Mouse (Mus musculus) bone marrow, adult 2 months (tissue): Measurements from ENCODE around the gene Cnn2. TPM values are rescaled to one million over a fixed set of nuclear protein-coding genes. Genes with fewer than 3 reads are reported as not detected.
A peak's percentile ranks its signal among the peaks of the same experiment; 100 is the strongest.

Experiments used
- H3K27ac ChIP-seq: fragments of 200-500 bp; 2 replicates; pipeline ENCODE4 v1.5.1; 2012; ENCODE audit warnings: low read depth, mild to moderate bottlenecking, control low read depth, inconsistent platforms, low read length; ENCODE audit not compliant: control insufficient read depth, poor library complexity, insufficient read depth
- H3K4me1 ChIP-seq: fragments of 200-500 bp; 2 replicates; pipeline ENCODE4 v1.6.1; 2011; ENCODE audit warnings: low read length; ENCODE audit not compliant: control insufficient read depth, insufficient read depth
- H3K4me3 ChIP-seq: fragments of 200-500 bp; replicated peaks from 2 replicates; pipeline ENCODE3; 2011; ENCODE audit warnings: mild to moderate bottlenecking, low read depth, low read length, control low read depth; ENCODE audit not compliant: control insufficient read depth
- CTCF ChIP-seq: fragments of 200-500 bp; IDR thresholded peaks from 2 replicates; pipeline ENCODE4 v1.5.1; 2011; ENCODE audit warnings: low read length, control low read depth; ENCODE audit not compliant: control insufficient read depth, insufficient read depth
- POLR2A ChIP-seq: fragments of 200-500 bp; IDR thresholded peaks from 2 replicates; pipeline ENCODE4 v1.6.1; 2011; ENCODE audit warnings: low read depth, mild to moderate bottlenecking, control low read depth, low read length, borderline replicate concordance; ENCODE audit not compliant: control insufficient read depth
- WGBS: fragments of 180-500 bp; shearing (Covaris S2); methylation state at CpG from one replicate; pipeline ENCODE4 v1.1.7; 2018; 5-methylcytosine and 5-hydroxymethylcytosine counted together
- polyA plus RNA-seq: library from polyadenylated mRNA; stranded (reverse); fragments of >200 nt; gene quantifications from 2 replicates; pipeline ENCODE4 v1.2.4, GENCODE M21; 2011; ENCODE audit warnings: low replicate concordance; ENCODE audit not compliant: missing spikeins, insufficient read depth, insufficient read length

Gene Cnn2
- polyA plus RNA-seq, 1 experiment, result 92.4 TPM

- Histone ChIP-seq H3K27ac (peak overlapping the region; percentile 60; the same call in 1 of the 2 replicates), H3K4me1 (peaks cover 7% of the 10 kb centered on the region; the same call in 1 of the 2 replicates)
Observed at GRCm38 (mm10) chr10:80015583-80015982, 27.2 kb downstream of the Cnn2 start.

GRCm38 (mm10) chr10:80016511-80016910 lies 28.1 kb downstream of the Cnn2 start, which contains the start of gene Arhgap45:
Gene Arhgap45 (plus strand): TSS chr10:80016653.
- Histone ChIP-seq H3K27ac (peak within 1 kb of the TSS; percentile 98), H3K4me3 (peak within 1 kb of the TSS; percentile 92), H3K4me1 (peaks cover 7% of the 10 kb centered on the region; the same call in 1 of the 2 replicates)
- no peak for TF ChIP-seq CTCF
- TF ChIP-seq POLR2A, result peak; percentile 82
- WGBS, result 4% methylated on average over 11 of the region's 11 CpGs

More at GRCm38 (mm10) chr10:80015583-80015982, 27.2 kb downstream of the Cnn2 start:
- WGBS, result 88% methylated on average over 10 of the region's 10 CpGs
- TF ChIP-seq CTCF, result no peak
- no peak for TF ChIP-seq POLR2A
- no peak overlapping the region for H3K4me3 ChIP-seq

- 3% methylated on average over 10 of the region's 10 CpGs for WGBS
- H3K4me1 ChIP-seq, result peaks cover 7% of the 10 kb centered on the region
Observed at GRCm38 (mm10) chr10:80016931-80017330, 28.5 kb downstream of the Cnn2 start.

GRCm38 (mm10) chr10:80017361-80017760 lies 29.0 kb downstream of the Cnn2 start:
- TF ChIP-seq CTCF (no peak), POLR2A (no peak)
- peak overlapping the region; percentile 92 for H3K4me3 ChIP-seq
- H3K4me1 ChIP-seq, result peaks cover 8% of the 10 kb centered on the region
- WGBS, result 4% methylated on average over 3 of the region's 3 CpGs
- H3K27ac ChIP-seq, result peak overlapping the region; percentile 98

More at GRCm38 (mm10) chr10:80016931-80017330, 28.5 kb downstream of the Cnn2 start:
- TF ChIP-seq POLR2A, result no peak
- TF ChIP-seq CTCF, result no peak
- peak overlapping the region; percentile 92 for H3K4me3 ChIP-seq
- H3K27ac ChIP-seq, result peak overlapping the region; percentile 89

GRCm38 (mm10) chr10:80017771-80018170 lies 29.4 kb downstream of the Cnn2 start:
- Histone ChIP-seq H3K4me1 (peaks cover 8% of the 10 kb centered on the region), H3K4me3 (peak overlapping the region; percentile 81), H3K27ac (peak overlapping the region; percentile 98)
- WGBS, result 7% methylated on average over 14 of the region's 14 CpGs
- TF ChIP-seq CTCF (0 out of 2 replicates have a peak, but pooled peaks have one; percentile 17), POLR2A (no peak; the same call in 1 of the 2 replicates)

- peak overlapping the region; percentile 82 for H3K4me3 ChIP-seq
- 6% methylated on average over 15 of the region's 15 CpGs for WGBS
- H3K27ac ChIP-seq, result peak overlapping the region; percentile 92
- peaks cover 8% of the 10 kb centered on the region for H3K4me1 ChIP-seq
- TF ChIP-seq CTCF, result 0 out of 2 replicates have a peak, but pooled peaks have one; percentile 13
- peak; percentile 40; the same call in 1 of the 2 replicates for TF ChIP-seq POLR2A
Observed at GRCm38 (mm10) chr10:80018739-80019297, 30.4 kb downstream of the Cnn2 start.

- TF ChIP-seq POLR2A (no peak), CTCF (no peak)
- WGBS, result 73% methylated on average over 20 of the region's 20 CpGs
- Histone ChIP-seq H3K27ac (peak overlapping the region; percentile 92), H3K4me1 (peaks cover 10% of the 10 kb centered on the region), H3K4me3 (peak overlapping the region; percentile 60)
Observed at GRCm38 (mm10) chr10:80019471-80020131, 31.2 kb downstream of the Cnn2 start.

- TF ChIP-seq CTCF (no peak), POLR2A (no peak)
- WGBS, result 82% methylated on average over 11 of the region's 11 CpGs
- Histone ChIP-seq H3K4me1 (peaks cover 11% of the 10 kb centered on the region), H3K4me3 (no peak overlapping the region), H3K27ac (no peak overlapping the region)
Observed at GRCm38 (mm10) chr10:80020191-80020590, 31.8 kb downstream of the Cnn2 start.
